Mouse (Mus musculus): ENCODE measurements around the gene Creb5.

DNA sequence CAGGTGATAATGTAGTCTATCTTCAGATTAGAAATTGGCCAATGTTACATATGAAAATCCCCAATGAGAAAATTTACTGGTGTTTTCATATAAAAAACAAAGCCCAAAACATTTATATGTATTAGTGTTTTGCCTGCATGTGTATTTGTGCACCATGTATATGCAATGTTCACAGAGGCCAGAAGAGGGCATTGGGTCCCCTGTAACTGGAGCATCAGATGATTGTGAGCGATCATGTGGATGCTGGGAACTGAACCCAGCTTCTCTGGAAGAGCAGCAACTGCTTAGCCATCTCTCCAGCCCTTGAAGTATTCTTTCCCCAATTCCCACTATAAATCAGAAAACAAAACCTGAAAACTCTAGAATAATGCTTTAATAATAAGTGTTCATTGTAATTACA is 239.4 kb downstream of the Creb5 start:
- no peak for TF ChIP-seq GATA1 (IDR thresholded peaks at IDR 0.05; ENCODE audit: low read length)
- TF ChIP-seq TAL1 (IDR thresholded peaks at IDR 0.05; ENCODE audit: low read length) = no peak

All from erythroblast, embryonic 14.5 days (primary cell).